Mouse (Mus musculus) C2C12 (cell line): ENCODE data around the gene Lrrc23. TPM values are rescaled to one million over a fixed set of nuclear protein-coding genes. Genes with fewer than 3 reads are reported as not detected.

ENCODE experiments used
- H3K27me3 ChIP-seq: one replicate; pipeline ENCODE4 v1.6.1; 2011; ENCODE audit not compliant: control insufficient read depth, insufficient read depth, insufficient read length
- H3K36me3 ChIP-seq: one replicate; pipeline ENCODE4 v1.6.1; 2011; ENCODE audit not compliant: control insufficient read depth, insufficient read depth
- H3K4me3 ChIP-seq: one replicate; pipeline ENCODE4 v1.5.1; 2011; ENCODE audit warnings: mild to moderate bottlenecking, control low read depth; ENCODE audit not compliant: poor library complexity, insufficient read depth, severe bottlenecking
- H3K79me2 ChIP-seq: one replicate; pipeline ENCODE4 v1.6.1; 2011; ENCODE audit not compliant: control insufficient read depth, insufficient read depth
- H3K79me3 ChIP-seq: one replicate; pipeline ENCODE4 v1.6.1; 2011; ENCODE audit warnings: low read depth, control low read depth
- H3ac ChIP-seq: one replicate; pipeline ENCODE3; 2011; ENCODE audit warnings: low read depth; ENCODE audit not compliant: control insufficient read depth, insufficient read length
- CEBPB ChIP-seq: IDR thresholded peaks from one replicate; pipeline ENCODE4 v1.6.1; 2011; ENCODE audit warnings: low read depth, mild to moderate bottlenecking, control low read depth, moderate library complexity
- CTCF ChIP-seq: IDR thresholded peaks from one replicate; pipeline ENCODE4 v1.5.1; 2011; ENCODE audit not compliant: control insufficient read depth, insufficient read depth, insufficient read length
- FOSL1 ChIP-seq: IDR thresholded peaks from one replicate; pipeline ENCODE4 v1.8.0; 2011; ENCODE audit warnings: mild to moderate bottlenecking, low read length; ENCODE audit not compliant: poor library complexity, insufficient read depth, severe bottlenecking
- MAX ChIP-seq: IDR thresholded peaks from one replicate; pipeline ENCODE4 v1.6.1; 2011; ENCODE audit warnings: mild to moderate bottlenecking, control low read depth
- MYOD1 ChIP-seq: IDR thresholded peaks from one replicate; pipeline ENCODE4 v1.6.1; 2011; ENCODE audit warnings: low read depth; ENCODE audit not compliant: control insufficient read depth, insufficient read length
- MYOG ChIP-seq: IDR thresholded peaks from one replicate; pipeline ENCODE4 v1.6.1; 2011; ENCODE audit not compliant: control insufficient read depth, insufficient read length; ENCODE audit errors: extremely low read depth
- USF1 ChIP-seq: IDR thresholded peaks from one replicate; pipeline ENCODE4 v1.6.1; 2011; ENCODE audit warnings: low read depth, mild to moderate bottlenecking, control low read depth, moderate library complexity
- polyA plus RNA-seq: library from polyadenylated mRNA; unstranded; fragments of >200 nt; fragmentation: generic; extraction: Trizol; gene quantifications from one replicate; pipeline ENCODE4 v1.2.1, GENCODE M21; 2012; ENCODE audit warnings: missing spikeins

Lrrc23 gene
- polyA plus RNA-seq, 1 experiment = 0.13 TPM

DNA sequence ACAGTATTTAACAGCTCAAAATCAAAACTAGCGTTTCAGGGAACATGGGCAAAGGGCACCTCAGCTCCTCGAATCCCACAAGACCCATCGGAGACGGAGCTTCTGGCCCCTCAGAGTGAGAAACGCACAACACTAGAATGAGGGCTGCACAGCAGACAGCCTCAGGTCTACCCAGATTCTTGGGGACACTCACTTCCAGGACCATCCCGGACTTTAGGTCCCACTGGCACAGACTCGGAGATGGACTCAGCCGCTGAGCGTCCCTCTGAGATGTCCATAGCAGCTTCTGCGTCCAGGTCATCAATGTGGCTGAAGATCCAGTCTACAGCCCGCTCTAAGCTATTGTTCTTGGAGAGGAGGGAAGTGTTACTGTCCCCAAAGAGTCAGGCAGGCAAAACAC is 37.6 kb upstream of the Lrrc23 start:
- Histone ChIP-seq H3K79me3 (peaks cover 16% of the 10 kb centered on the region), H3K79me2 (peaks cover 19% of the 10 kb centered on the region), H3K4me3 (no peak overlapping the region), H3K27me3 (no peaks in the 10 kb centered on the region), H3K36me3 (peaks cover 75% of the 10 kb centered on the region), H3ac (no peak overlapping the region)
- TF ChIP-seq MYOD1 (no peak), MAX (no peak), FOSL1 (no peak), USF1 (no peak), CEBPB (no peak), MYOG (no peak), CTCF (no peak)

DNA sequence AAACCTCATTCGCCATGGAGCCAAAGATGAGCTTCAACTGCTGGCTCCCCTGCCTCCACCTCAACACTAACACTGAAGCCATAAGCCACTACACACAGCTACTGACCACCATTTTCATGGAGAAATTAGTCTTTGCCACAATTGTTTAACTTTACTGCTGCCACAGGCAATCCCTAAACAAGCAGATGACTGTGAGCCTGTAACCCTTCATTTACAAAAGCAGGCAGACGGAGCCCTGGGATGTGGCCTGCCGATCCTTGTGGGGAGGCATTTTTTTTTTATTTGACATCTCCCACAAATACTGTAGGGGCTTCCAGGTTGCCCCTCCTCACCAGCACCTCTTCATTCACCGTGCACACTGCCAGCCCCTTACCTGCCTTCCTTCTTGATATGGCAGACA is 37.1 kb upstream of the Lrrc23 start:
- Histone ChIP-seq H3ac (no peak overlapping the region), H3K4me3 (no peak overlapping the region), H3K79me3 (peaks cover 21% of the 10 kb centered on the region), H3K79me2 (peaks cover 24% of the 10 kb centered on the region), H3K27me3 (no peaks in the 10 kb centered on the region), H3K36me3 (peaks cover 75% of the 10 kb centered on the region)
- no peak for TF ChIP-seq MYOG
- TF ChIP-seq MYOD1 = no peak
- no peak for TF ChIP-seq MAX
- no peak for TF ChIP-seq USF1
- TF ChIP-seq CTCF = no peak
- TF ChIP-seq CEBPB = no peak
- TF ChIP-seq FOSL1 = no peak

DNA sequence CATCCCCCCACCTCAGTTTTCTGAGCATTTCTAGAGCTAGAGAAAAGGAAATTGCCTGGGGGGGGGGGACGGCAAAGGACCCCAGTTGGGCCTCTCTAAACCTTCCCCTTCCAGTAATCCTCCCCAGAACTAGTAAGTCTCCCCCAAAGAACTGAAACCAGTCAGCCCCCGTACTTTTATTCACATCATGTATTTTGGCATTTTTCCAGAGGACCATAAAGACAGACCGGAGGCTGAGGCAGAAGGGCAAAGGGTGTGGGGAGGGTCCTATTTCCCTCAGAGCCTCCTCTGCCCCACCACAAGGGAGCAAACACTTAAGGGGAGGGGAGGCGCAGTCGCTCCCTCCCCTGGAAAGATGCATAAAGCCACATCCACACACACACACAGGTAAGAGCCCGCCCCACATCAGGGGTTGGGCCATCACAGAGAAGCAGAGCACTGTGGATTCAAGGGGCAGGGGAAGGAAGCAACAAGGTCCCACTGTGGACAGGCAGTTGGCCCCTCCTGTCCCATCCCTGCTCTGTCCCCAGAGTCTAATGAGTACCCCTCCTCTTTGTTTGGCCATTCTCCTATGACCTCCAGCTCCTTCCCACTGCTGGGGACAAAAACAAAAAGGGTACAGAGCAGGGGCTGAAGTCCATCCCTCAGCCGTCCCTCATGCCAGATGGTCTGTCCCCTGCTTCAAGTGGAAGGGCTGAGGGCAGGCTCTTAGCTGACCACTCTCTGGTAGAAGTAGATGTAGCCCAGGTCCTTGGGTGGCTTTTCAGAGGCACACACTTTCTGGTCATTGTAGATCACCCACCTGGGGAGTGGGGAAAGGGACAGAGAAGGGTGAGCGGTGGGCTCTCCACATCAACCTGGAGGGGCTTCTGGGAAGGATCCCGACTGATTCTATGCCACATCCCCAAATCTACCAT is 35.6 kb upstream of the Lrrc23 start:
- peaks cover 33% of the 10 kb centered on the region for H3K79me2 ChIP-seq
- TF ChIP-seq USF1 = no peak
- TF ChIP-seq MYOD1 = no peak
- TF ChIP-seq MYOG = no peak
- no peak for TF ChIP-seq FOSL1
- TF ChIP-seq MAX = no peak
- no peak for TF ChIP-seq CEBPB
- H3K79me3 ChIP-seq = peaks cover 26% of the 10 kb centered on the region
- H3K36me3 ChIP-seq = peaks cover 75% of the 10 kb centered on the region
- H3K4me3 ChIP-seq = no peak overlapping the region
- no peaks in the 10 kb centered on the region for H3K27me3 ChIP-seq
- no peak overlapping the region for H3ac ChIP-seq

DNA sequence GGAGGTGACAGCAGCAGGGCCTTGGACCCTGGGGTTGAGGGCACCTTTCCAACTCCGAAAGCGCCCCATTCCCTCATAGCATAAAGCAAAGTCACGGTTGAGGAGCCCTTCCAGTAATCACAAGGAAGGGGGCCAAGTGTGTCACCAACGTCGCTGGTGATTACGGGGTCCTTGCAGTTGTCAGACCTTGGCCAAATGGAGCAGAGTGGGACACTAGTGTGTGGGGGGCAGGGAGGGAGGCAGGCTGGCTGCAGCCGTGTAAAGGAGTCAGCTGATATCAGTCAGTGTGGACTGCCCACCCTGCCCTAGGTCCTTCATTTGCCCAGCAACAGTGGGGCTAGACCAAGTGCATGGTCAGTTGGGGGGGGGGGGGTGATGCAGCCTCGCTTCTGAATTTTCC is 34.9 kb upstream of the Lrrc23 start:
- Histone ChIP-seq H3K27me3 (no peaks in the 10 kb centered on the region), H3K4me3 (no peak overlapping the region), H3K36me3 (peaks cover 74% of the 10 kb centered on the region), H3ac (no peak overlapping the region), H3K79me3 (peaks cover 30% of the 10 kb centered on the region), H3K79me2 (peaks cover 38% of the 10 kb centered on the region)
- no peak for TF ChIP-seq CEBPB
- no peak for TF ChIP-seq CTCF
- no peak for TF ChIP-seq FOSL1
- TF ChIP-seq USF1 = no peak
- TF ChIP-seq MYOD1 = no peak
- no peak for TF ChIP-seq MAX
- TF ChIP-seq MYOG = no peak

DNA sequence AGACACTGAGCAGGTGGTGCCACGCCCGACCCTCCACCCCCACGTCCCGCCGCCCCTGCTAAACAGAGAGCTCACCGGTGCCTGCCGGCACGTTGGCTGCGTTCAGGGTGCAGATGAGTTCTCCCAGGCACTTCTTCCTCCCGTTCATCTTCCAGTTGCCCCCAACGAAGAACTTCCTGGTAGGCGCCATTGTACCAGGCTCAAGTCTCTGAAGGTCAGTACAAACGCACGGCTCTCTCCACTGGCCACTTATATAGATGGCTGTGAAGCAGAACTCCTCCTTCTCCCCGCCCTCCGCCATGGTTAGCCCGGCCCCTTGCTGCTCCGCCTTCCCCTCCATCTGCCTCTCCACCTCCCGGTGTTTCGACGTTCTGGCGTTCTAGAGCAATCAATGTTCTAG is 34.4 kb upstream of the Lrrc23 start, which contains the start of gene Tpi1:
Gene Tpi1 (minus strand): TSS at position 364 of the 400 bp plus-strand sequence.
- Histone ChIP-seq H3ac (peak within 1 kb of the TSS; percentile 86), H3K27me3 (no peaks in the 10 kb centered on the region), H3K4me3 (peak within 1 kb of the TSS; percentile 94), H3K79me3 (peaks cover 31% of the 10 kb centered on the region), H3K79me2 (peaks cover 38% of the 10 kb centered on the region), H3K36me3 (peaks cover 68% of the 10 kb centered on the region)
- no peak for TF ChIP-seq FOSL1
- TF ChIP-seq CEBPB = no peak
